Mouse (Mus musculus): ENCODE results near the gene Gm9573. TPM values are rescaled to one million over a fixed set of nuclear protein-coding genes. Genes with fewer than 3 reads are reported as not detected.

Gene Gm9573
- polyA plus RNA-seq, 1 experiment: not detected

DNA sequence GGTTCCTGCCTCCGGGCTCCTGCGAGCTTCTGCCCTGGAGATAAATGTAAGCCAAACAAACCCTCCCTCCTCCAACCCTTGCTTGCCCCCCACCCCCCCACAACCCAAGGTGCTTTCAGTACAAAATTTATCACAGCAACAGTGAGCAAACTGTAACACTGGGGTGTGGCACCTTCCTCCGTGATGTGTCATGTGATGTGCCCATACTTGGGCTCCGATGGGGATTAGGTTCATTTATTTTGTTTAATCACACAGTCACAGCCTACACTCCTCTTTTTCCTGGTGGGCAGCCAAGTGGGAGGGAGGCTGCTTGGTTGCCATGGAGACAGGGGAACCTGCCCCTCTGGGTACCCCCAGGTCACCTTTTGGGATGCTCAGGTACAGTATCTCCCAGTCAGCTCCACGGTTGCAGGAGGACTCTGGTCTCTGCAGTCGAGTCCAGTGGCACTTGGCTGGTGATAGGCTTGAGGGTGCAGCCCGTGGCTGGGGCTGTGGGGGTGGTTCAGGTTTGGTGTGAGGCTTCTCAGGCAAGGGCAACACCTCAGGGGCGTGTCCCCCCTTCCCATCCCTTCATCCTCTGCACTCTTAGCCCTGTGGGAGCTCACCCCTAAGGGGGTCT lies 24.6 kb downstream of the Gm9573 start:
- H3K79me2 ChIP-seq (ENCODE audit: control insufficient read depth, insufficient read depth): no peaks in the 10 kb centered on the region
- peak; percentile 49 for TF ChIP-seq USF1 (IDR thresholded peaks at IDR 0.05; ENCODE audit: low read depth)
- no peak for TF ChIP-seq MYOG (IDR thresholded peaks at IDR 0.05; ENCODE audit: control insufficient read depth, extremely low read depth, insufficient read length)
- no peak for TF ChIP-seq CTCF (IDR thresholded peaks at IDR 0.05; ENCODE audit: control insufficient read depth, insufficient read depth, insufficient read length)

DNA sequence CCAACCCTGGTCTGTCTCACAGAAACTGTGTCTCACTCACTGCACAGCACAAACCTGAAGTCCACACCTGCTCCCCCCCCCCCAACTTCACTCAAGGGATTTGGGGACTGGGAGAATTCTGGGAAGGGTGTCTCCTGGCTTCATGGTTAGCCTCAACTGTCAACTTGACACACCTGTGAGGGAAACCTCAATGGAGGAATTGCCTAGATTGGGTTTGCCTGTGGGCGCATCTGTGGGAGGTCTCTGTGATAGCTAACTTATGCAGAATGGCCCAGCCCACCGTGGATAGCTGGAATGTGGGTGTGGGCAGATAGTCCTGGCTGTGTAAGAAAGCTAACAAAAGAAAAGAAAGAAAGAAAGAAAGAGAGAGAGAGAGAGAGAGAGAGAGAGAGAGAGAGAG lies 25.2 kb downstream of the Gm9573 start, which contains the start of gene Sfta2:
Gene Sfta2 (plus strand): TSS at position 301 of the 400 bp plus-strand sequence.
- Histone ChIP-seq H3ac (ENCODE audit: control insufficient read depth, insufficient read length, low read depth) (no peak within 1 kb of the TSS), H3K36me3 (ENCODE audit: control insufficient read depth, insufficient read depth) (no peaks in the 10 kb centered on the region), H3K4me3 (ENCODE audit: insufficient read depth, poor library complexity, severe bottlenecking) (no peak within 1 kb of the TSS), H3K79me2 (ENCODE audit: control insufficient read depth, insufficient read depth) (no peaks in the 10 kb centered on the region), H3K27me3 (ENCODE audit: control insufficient read depth, insufficient read depth, insufficient read length) (no peaks in the 10 kb centered on the region), H3K79me3 (ENCODE audit: low read depth) (no peaks in the 10 kb centered on the region)
- no peak for TF ChIP-seq MAX (IDR thresholded peaks at IDR 0.05)
- no peak for TF ChIP-seq MYOD1 (IDR thresholded peaks at IDR 0.05; ENCODE audit: control insufficient read depth, insufficient read length, low read depth)
- no peak for TF ChIP-seq USF1 (IDR thresholded peaks at IDR 0.05; ENCODE audit: low read depth)
- no peak for TF ChIP-seq CTCF (IDR thresholded peaks at IDR 0.05; ENCODE audit: control insufficient read depth, insufficient read depth, insufficient read length)
- no peak for TF ChIP-seq MYOG (IDR thresholded peaks at IDR 0.05; ENCODE audit: control insufficient read depth, extremely low read depth, insufficient read length)
- TF ChIP-seq FOSL1 (IDR thresholded peaks at IDR 0.05; ENCODE audit: insufficient read depth, low read length, poor library complexity, severe bottlenecking): no peak
- TF ChIP-seq CEBPB (IDR thresholded peaks at IDR 0.05; ENCODE audit: low read depth): no peak

More for the DNA sequence above, 24.6 kb downstream of the Gm9573 start:
- Histone ChIP-seq H3ac (ENCODE audit: control insufficient read depth, insufficient read length, low read depth) (no peak overlapping the region), H3K79me3 (ENCODE audit: low read depth) (no peaks in the 10 kb centered on the region), H3K27me3 (ENCODE audit: control insufficient read depth, insufficient read depth, insufficient read length) (no peaks in the 10 kb centered on the region), H3K4me3 (ENCODE audit: insufficient read depth, poor library complexity, severe bottlenecking) (no peak overlapping the region), H3K36me3 (ENCODE audit: control insufficient read depth, insufficient read depth) (no peaks in the 10 kb centered on the region)

DNA sequence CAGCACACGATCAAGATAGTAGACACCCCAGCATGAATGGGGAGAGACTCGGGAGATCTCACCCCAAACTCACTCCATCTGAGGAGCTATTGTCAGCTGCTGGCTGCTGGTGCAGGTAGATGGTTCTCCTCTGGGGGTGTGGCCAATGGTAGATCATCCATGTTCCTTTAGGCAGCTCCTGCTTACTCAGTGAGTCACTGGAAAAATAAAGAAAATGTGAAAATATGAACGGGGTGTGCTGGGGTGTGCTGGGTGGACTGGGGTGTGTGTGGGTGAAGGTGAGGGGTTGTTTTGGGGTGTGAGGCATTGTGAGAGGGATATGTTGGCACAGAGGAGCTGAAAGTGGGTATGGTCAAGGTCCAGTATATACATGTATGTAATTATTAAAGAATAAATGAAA lies 29.0 kb downstream of the Gm9573 start:
- TF ChIP-seq CEBPB (IDR thresholded peaks at IDR 0.05; ENCODE audit: low read depth) (no peak), FOSL1 (IDR thresholded peaks at IDR 0.05; ENCODE audit: insufficient read depth, low read length, poor library complexity, severe bottlenecking) (no peak), CTCF (IDR thresholded peaks at IDR 0.05; ENCODE audit: control insufficient read depth, insufficient read depth, insufficient read length) (no peak), MYOG (IDR thresholded peaks at IDR 0.05; ENCODE audit: control insufficient read depth, extremely low read depth, insufficient read length) (no peak), MAX (IDR thresholded peaks at IDR 0.05) (no peak), USF1 (IDR thresholded peaks at IDR 0.05; ENCODE audit: low read depth) (no peak), MYOD1 (IDR thresholded peaks at IDR 0.05; ENCODE audit: control insufficient read depth, insufficient read length, low read depth) (no peak)
- Histone ChIP-seq H3K36me3 (ENCODE audit: control insufficient read depth, insufficient read depth) (no peaks in the 10 kb centered on the region), H3ac (ENCODE audit: control insufficient read depth, insufficient read length, low read depth) (no peak overlapping the region), H3K4me3 (ENCODE audit: insufficient read depth, poor library complexity, severe bottlenecking) (no peak overlapping the region), H3K79me3 (ENCODE audit: low read depth) (no peaks in the 10 kb centered on the region), H3K79me2 (ENCODE audit: control insufficient read depth, insufficient read depth) (no peaks in the 10 kb centered on the region), H3K27me3 (ENCODE audit: control insufficient read depth, insufficient read depth, insufficient read length) (no peaks in the 10 kb centered on the region)

DNA sequence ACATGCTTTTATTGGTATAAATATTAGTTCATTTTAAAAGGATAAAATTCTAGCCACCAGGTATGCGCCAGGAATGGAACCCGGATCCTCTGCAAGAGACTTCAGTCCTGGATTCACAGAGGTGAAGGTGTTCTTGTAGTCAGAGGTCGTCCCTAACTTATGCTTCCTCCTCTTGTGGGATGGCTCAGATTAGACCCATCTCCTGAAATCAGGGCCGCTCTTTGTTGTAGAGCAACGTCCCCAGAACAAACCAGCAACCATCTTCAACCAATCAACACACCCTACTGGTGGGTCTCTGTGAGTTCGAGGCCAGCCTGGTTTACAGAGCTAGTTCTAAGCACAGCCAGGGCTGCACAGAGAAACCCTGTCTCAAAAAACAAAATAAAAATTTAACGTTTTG lies 32.0 kb downstream of the Gm9573 start:
- Histone ChIP-seq H3ac (ENCODE audit: control insufficient read depth, insufficient read length, low read depth) (no peak overlapping the region), H3K36me3 (ENCODE audit: control insufficient read depth, insufficient read depth) (no peaks in the 10 kb centered on the region), H3K27me3 (ENCODE audit: control insufficient read depth, insufficient read depth, insufficient read length) (no peaks in the 10 kb centered on the region), H3K79me3 (ENCODE audit: low read depth) (no peaks in the 10 kb centered on the region), H3K4me3 (ENCODE audit: insufficient read depth, poor library complexity, severe bottlenecking) (no peak overlapping the region), H3K79me2 (ENCODE audit: control insufficient read depth, insufficient read depth) (no peaks in the 10 kb centered on the region)
- TF ChIP-seq USF1 (IDR thresholded peaks at IDR 0.05; ENCODE audit: low read depth) (no peak), MYOD1 (IDR thresholded peaks at IDR 0.05; ENCODE audit: control insufficient read depth, insufficient read length, low read depth) (no peak), CEBPB (IDR thresholded peaks at IDR 0.05; ENCODE audit: low read depth) (no peak)

DNA sequence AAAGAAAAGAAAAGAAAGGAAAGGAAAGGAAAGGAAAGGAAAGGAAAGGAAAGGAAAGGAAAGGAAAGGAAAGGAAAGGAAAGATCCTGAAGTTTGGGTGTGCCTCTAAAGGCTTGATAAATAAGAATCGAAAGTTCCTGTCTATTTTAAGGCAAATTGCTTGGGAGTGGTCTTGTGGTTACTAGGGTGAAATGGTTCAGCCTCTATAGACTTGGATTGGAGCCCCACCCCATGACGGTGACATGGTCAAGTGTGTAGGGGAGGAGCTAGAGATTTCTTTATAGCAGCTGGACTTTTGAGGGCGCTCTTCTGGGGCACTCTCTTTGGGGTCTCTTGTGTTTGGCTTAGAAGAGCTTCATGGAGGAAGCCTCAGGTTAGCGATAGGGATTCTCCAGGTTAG lies 32.7 kb downstream of the Gm9573 start:
- no peaks in the 10 kb centered on the region for H3K27me3 ChIP-seq (ENCODE audit: control insufficient read depth, insufficient read depth, insufficient read length)
- H3K4me3 ChIP-seq (ENCODE audit: insufficient read depth, poor library complexity, severe bottlenecking): no peak overlapping the region
- no peaks in the 10 kb centered on the region for H3K36me3 ChIP-seq (ENCODE audit: control insufficient read depth, insufficient read depth)
- no peak overlapping the region for H3ac ChIP-seq (ENCODE audit: control insufficient read depth, insufficient read length, low read depth)
- no peak for TF ChIP-seq CTCF (IDR thresholded peaks at IDR 0.05; ENCODE audit: control insufficient read depth, insufficient read depth, insufficient read length)
- TF ChIP-seq CEBPB (IDR thresholded peaks at IDR 0.05; ENCODE audit: low read depth): no peak
- no peak for TF ChIP-seq MYOG (IDR thresholded peaks at IDR 0.05; ENCODE audit: control insufficient read depth, extremely low read depth, insufficient read length)
- TF ChIP-seq MAX (IDR thresholded peaks at IDR 0.05): no peak
- TF ChIP-seq USF1 (IDR thresholded peaks at IDR 0.05; ENCODE audit: low read depth): no peak
- TF ChIP-seq FOSL1 (IDR thresholded peaks at IDR 0.05; ENCODE audit: insufficient read depth, low read length, poor library complexity, severe bottlenecking): no peak
- TF ChIP-seq MYOD1 (IDR thresholded peaks at IDR 0.05; ENCODE audit: control insufficient read depth, insufficient read length, low read depth): no peak
- no peaks in the 10 kb centered on the region for H3K79me3 ChIP-seq (ENCODE audit: low read depth)
- no peaks in the 10 kb centered on the region for H3K79me2 ChIP-seq (ENCODE audit: control insufficient read depth, insufficient read depth)

DNA sequence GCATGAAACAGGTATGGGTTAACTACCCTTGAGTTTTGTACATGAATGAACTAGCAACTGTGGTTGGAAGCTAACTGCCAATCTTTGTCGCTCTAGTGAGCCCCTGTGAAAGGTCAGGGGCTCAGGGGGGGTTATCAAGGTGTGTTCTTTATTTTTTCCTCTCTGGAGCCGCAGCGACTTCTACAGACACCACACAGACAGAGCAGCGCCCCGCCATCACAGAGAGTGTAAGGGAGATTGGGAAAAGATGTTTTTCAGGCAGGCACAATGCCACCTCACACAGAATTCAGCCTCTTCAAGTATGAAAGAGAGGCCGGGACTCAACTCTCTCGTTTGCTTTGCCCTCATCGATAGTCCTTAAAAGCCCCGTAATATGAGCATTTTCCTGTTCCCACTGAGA lies 34.3 kb downstream of the Gm9573 start:
- no peak overlapping the region for H3K4me3 ChIP-seq (ENCODE audit: insufficient read depth, poor library complexity, severe bottlenecking)
- H3ac ChIP-seq (ENCODE audit: control insufficient read depth, insufficient read length, low read depth): no peak overlapping the region
- no peaks in the 10 kb centered on the region for H3K79me2 ChIP-seq (ENCODE audit: control insufficient read depth, insufficient read depth)
- no peaks in the 10 kb centered on the region for H3K36me3 ChIP-seq (ENCODE audit: control insufficient read depth, insufficient read depth)
- TF ChIP-seq FOSL1 (IDR thresholded peaks at IDR 0.05; ENCODE audit: insufficient read depth, low read length, poor library complexity, severe bottlenecking): no peak
- TF ChIP-seq MYOG (IDR thresholded peaks at IDR 0.05; ENCODE audit: control insufficient read depth, extremely low read depth, insufficient read length): no peak
- TF ChIP-seq MAX (IDR thresholded peaks at IDR 0.05): no peak
- no peak for TF ChIP-seq USF1 (IDR thresholded peaks at IDR 0.05; ENCODE audit: low read depth)
- TF ChIP-seq CTCF (IDR thresholded peaks at IDR 0.05; ENCODE audit: control insufficient read depth, insufficient read depth, insufficient read length): no peak
- no peak for TF ChIP-seq CEBPB (IDR thresholded peaks at IDR 0.05; ENCODE audit: low read depth)
- no peak for TF ChIP-seq MYOD1 (IDR thresholded peaks at IDR 0.05; ENCODE audit: control insufficient read depth, insufficient read length, low read depth)
- H3K79me3 ChIP-seq (ENCODE audit: low read depth): no peaks in the 10 kb centered on the region
- H3K27me3 ChIP-seq (ENCODE audit: control insufficient read depth, insufficient read depth, insufficient read length): no peaks in the 10 kb centered on the region
